Mouse (Mus musculus) layer of hippocampus, postnatal 25 days (tissue): ENCODE data around the gene Prr29. TPM values are rescaled to one million over a fixed set of nuclear protein-coding genes. Genes with fewer than 3 reads are reported as not detected.

ENCODE experiments used
- DNase-seq, 2 experiments: peaks; one replicate each; pipeline ENCODE4 v3.0.0; 2022; ENCODE audit warnings: mixed read lengths in 2 of 2, low spot score in 1 of 2; ENCODE audit errors: extremely low spot score in 1 of 2
- total RNA-seq, 2 experiments: library from RNA; stranded (reverse); gene quantifications; 2 replicates each; pipeline ENCODE4 v1.2.3; 2021

Gene Prr29
- total RNA-seq, 2 experiments from 2014 or later: not detected

DNA sequence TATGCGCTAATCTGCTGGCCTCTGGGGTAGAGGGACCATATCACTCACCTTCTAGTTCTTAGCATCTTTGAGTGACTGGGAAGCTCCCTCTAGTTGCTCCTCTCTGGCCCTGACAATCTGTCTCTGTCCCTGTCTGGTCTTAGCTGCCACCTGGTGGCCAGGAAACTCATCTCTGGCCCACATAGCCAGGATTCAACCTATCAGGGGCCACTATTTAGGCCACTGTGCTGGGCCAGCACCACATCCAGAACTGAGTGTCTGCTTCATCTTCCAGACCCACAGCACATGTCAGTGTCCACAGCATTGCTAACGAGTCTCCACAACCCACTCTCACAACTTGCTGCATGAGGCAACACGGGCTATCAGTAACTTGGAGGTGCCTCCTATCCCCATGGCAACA lies 32.4 kb downstream of the Prr29 start:
- no peak for DNase-seq

- DNase-seq: no peak
Observed at GRCm38 (mm10) chr11:106398481-106398880, 33.2 kb downstream of the Prr29 start.

DNA sequence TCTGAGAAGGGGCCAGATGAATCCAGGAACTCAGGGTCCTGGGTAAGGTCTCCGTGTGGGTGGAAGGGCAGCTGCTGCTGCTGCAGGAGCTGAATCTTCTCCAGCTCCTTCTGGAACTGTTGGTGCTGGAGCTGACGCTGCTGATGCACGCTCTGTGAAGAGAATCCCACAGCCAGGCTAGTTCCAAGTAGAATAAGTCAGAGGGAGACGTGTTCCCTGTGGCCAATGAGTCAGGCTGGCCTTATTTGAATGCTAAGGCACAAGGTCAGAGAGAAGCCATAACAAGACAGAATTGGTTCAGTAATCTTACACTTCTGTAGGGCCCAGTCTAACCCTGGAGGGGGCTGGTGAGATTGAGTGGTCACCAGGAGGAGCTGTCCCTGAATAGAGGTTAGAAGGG lies 44.7 kb downstream of the Prr29 start:
- no peak for DNase-seq

- no peak for DNase-seq
Observed at GRCm38 (mm10) chr11:106410507-106410906, 45.2 kb downstream of the Prr29 start.

DNA sequence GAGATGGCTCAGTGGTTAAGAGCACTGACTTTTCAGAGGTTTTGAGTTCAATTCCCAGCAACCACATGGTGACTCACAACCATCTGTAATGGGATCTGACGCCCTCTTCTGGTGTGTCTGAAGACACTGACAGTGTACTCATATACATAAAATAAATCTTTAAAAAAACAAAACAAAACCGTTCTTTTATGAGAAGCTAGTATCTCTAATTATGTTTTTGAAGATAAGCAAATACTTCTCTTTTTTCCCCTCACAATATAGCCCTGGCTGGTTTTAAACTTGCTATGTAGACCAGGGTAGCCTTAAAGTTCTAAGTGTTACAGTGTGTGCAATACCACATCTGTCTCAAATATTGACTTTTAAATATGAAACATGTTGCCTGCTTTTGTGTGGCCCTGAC lies 45.9 kb downstream of the Prr29 start:
- no peak for DNase-seq

GRCm38 (mm10) chr11:106412641-106413360 lies 47.5 kb downstream of the Prr29 start:
- DNase-seq: no peak

GRCm38 (mm10) chr11:106416331-106416730 lies 51.1 kb downstream of the Prr29 start:
- DNase-seq: no peak

DNA sequence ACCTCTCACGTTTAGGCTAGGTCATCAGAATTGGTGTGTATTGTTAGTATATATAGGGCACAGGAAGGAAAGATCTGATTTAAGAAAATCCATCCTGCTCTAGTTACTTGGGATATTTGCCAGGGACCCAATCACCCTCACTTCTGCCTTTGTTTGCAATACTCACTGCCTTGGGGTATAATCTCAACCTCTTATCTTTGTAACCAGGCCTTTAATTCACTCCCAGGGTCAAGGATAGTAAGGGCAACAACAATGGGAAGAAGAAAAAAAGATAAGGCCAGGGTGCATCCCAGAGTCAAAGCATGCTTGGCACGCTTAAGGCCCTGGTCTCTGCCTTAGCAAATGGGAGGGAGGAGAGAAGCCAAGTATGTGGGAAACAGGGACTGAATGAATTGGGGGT lies 52.6 kb downstream of the Prr29 start:
- DNase-seq: no peak

DNA sequence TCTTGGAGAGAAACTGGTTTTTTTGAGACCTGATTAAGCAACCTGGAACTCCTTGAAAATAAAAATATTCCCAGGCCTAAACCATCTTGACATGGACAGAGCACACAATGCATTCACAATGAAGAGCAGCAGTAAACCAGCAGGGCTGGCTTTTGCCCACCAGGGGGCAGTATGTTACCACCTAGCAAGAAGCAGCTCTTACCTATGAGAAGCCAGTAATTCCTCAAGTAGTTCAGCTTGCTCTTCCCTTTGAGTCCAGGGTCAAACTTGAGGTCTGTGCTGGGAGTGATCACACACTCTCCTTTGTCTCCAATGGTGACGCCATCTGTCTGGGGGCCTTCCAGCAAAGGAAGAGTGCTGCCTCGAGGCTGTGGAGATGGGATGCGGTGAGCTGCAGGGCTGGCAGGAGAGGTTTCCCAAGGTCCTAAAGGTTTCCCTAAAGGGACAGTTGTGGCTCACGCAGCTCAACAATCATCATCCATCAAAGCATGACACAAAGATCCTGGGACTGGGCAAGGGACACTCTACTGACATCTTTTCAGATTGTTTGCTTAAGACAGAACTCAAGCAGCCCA lies 53.4 kb downstream of the Prr29 start:
- DNase-seq: peak; percentile 61 to 85

GRCm38 (mm10) chr11:106419262-106420102 lies 54.2 kb downstream of the Prr29 start:
- no peak for DNase-seq

DNA sequence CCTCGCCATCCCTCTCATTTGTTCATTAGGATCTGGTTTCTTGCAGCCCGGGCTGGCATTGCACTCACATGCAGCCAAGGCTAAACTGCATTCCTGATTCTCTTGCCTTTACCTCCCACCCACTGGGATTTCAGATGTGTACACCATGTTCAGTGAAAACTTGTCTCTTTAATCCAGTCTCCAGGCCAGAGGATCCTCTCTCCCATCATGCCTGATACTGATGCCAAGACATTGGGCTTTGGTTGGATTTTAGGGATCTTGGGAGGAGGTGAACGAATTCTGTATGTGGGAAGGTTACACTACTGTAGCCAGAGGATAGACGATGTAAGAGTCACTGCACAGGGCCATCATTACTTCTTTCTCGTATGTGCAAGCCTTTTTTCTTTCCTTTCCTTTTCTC lies 59.9 kb downstream of the Prr29 start:
- DNase-seq: no peak

DNA sequence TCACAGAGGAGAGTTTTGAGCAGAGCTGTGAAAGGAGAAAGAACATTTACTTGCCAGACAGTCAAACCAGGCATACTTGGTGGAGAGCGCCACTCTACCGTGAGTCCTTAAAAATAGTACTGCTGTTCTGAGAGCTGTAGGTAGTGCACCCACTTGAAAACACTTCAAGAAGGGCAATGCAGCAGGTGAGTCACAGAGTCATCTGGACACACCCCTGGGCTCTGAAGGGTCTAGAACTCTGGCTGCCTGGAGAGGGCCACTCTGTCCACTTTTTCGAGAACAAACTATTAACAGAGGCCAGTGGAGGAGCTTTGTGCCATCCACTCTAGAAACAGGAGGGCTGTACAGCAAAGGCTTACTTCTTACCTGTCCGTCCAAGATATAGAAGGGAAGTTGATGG lies 61.2 kb downstream of the Prr29 start:
- DNase-seq: no peak

Other genes with a start within 250 kb of the Prr29 start
- gene Gm10840, start 204.6 kb upstream of the Prr29 start, total RNA-seq: not detected
- 100 to 1,000 TPM; 149 to 156 TPM for gene Limd2, start 204.6 kb upstream of the Prr29 start, total RNA-seq
- gene Strada, start 163.3 kb upstream of the Prr29 start, total RNA-seq: 10 to 100 TPM; 27.1 to 33.4 TPM
- 10 to 100 TPM; 84.9 to 93.9 TPM for gene Ccdc47, start 149.1 kb upstream of the Prr29 start, total RNA-seq
- 10 to 100 TPM; 64.5 to 74.1 TPM for gene Ddx42, start 148.5 kb upstream of the Prr29 start, total RNA-seq
- 10 to 100 TPM; 29.9 to 32.8 TPM for gene Ftsj3, start 109.4 kb upstream of the Prr29 start, total RNA-seq
- 100 to 1,000 TPM; 148 to 174 TPM for gene Psmc5, start 109.3 kb upstream of the Prr29 start, total RNA-seq
- 10 to 100 TPM; 24.7 to 26.1 TPM for gene Smarcd2, start 92.5 kb upstream of the Prr29 start, total RNA-seq
- under 1 TPM; 0.19 to 0.22 TPM for gene Tcam1, start 88.8 kb upstream of the Prr29 start, total RNA-seq
- gene Gh, start 63.6 kb upstream of the Prr29 start, total RNA-seq: not detected
- gene Cd79b, start 50.7 kb upstream of the Prr29 start, total RNA-seq: under 1 TPM in 1 of 2 experiments, not detected in 1; 0.31 TPM
- gene Scn4a, start 12.2 kb upstream of the Prr29 start, total RNA-seq: under 1 TPM in 1 of 2 experiments, not detected in 1; 0.05 TPM
- 1 to 10 TPM; 2.8 to 3.3 TPM for gene Icam2, start 22.6 kb downstream of the Prr29 start, total RNA-seq
- 1 to 10 TPM; 8.9 TPM for gene Ern1, start 122.4 kb downstream of the Prr29 start, total RNA-seq
- 100 to 1,000 TPM; 129 to 144 TPM for gene Tex2, start 248.0 kb downstream of the Prr29 start, total RNA-seq